Mouse (Mus musculus) v-Abl transformed pro-B cells (cell line): Measurements from ENCODE around the gene Hmgb1.

Experiments
- in situ Hi-C, 2 experiments: fragments of 400-800 bp; cut with MboI; formaldehyde crosslinking; loops; one replicate each; pipeline ENCODE4 v1.15.1; 2025; ENCODE audit not compliant: unreplicated experiment in 2 of 2

The Hmgb1 gene

GRCm38 (mm10) chr5:149044067-149044466 lies 140.2 kb downstream of the Hmgb1 start:
- in situ Hi-C loops: loop anchor here (5.0 to 10.0 kb wide), 3 partner anchors 37 to 232 kb away; no protein-coding TSS in a partner anchor

- in situ Hi-C loops: loop anchor here (5.0 to 10.0 kb wide), 3 partner anchors 36 to 231 kb away; no protein-coding TSS in a partner anchor
Measured at GRCm38 (mm10) chr5:149043240-149043639, 141.0 kb downstream of the Hmgb1 start.

- in situ Hi-C loops: loop anchor here (5.0 to 10.0 kb wide), 3 partner anchors 33 to 228 kb away; no protein-coding TSS in a partner anchor
Measured at GRCm38 (mm10) chr5:149039825-149040224, 144.5 kb downstream of the Hmgb1 start.

- in situ Hi-C loops: no loop called here
Measured at GRCm38 (mm10) chr5:149037729-149038128, 146.6 kb downstream of the Hmgb1 start.

- in situ Hi-C loops: no loop called here
Measured at GRCm38 (mm10) chr5:149036920-149037319, 147.4 kb downstream of the Hmgb1 start.

- in situ Hi-C loops: no loop called here
Measured at GRCm38 (mm10) chr5:149032438-149032837, 151.9 kb downstream of the Hmgb1 start.

- in situ Hi-C loops: no loop called here
Measured at GRCm38 (mm10) chr5:149031199-149031750, 153.0 kb downstream of the Hmgb1 start.

- in situ Hi-C loops: no loop called here
Measured at GRCm38 (mm10) chr5:149030103-149030502, 154.2 kb downstream of the Hmgb1 start.

- in situ Hi-C loops: loop anchor here in 1 of 2 experiments (5.0 kb wide), 1 partner anchor 71 kb away; no protein-coding TSS in a partner anchor
Measured at GRCm38 (mm10) chr5:149028394-149028793, 155.9 kb downstream of the Hmgb1 start.

- in situ Hi-C loops: loop anchor here in 1 of 2 experiments (5.0 kb wide), 1 partner anchor 70 kb away; no protein-coding TSS in a partner anchor
Measured at GRCm38 (mm10) chr5:149027389-149027788, 156.9 kb downstream of the Hmgb1 start.

- in situ Hi-C loops: loop anchor here in 1 of 2 experiments (25.0 kb wide), 1 partner anchor 1959 kb away; no protein-coding TSS in a partner anchor
Measured at GRCm38 (mm10) chr5:149021120-149021519, 163.2 kb downstream of the Hmgb1 start.

- in situ Hi-C loops: loop anchor here in 1 of 2 experiments (25.0 kb wide), 1 partner anchor 1958 kb away; no protein-coding TSS in a partner anchor
Measured at GRCm38 (mm10) chr5:149020681-149021062, 163.6 kb downstream of the Hmgb1 start.

GRCm38 (mm10) chr5:149020059-149020680 lies 164.1 kb downstream of the Hmgb1 start:
- in situ Hi-C loops: loop anchor here in 1 of 2 experiments (25.0 kb wide), 1 partner anchor 1958 kb away; no protein-coding TSS in a partner anchor

- in situ Hi-C loops: loop anchor here in 1 of 2 experiments (25.0 kb wide), 1 partner anchor 1956 kb away; no protein-coding TSS in a partner anchor
Measured at GRCm38 (mm10) chr5:149017666-149018415, 166.4 kb downstream of the Hmgb1 start.

GRCm38 (mm10) chr5:149017181-149017580 lies 167.1 kb downstream of the Hmgb1 start:
- in situ Hi-C loops: loop anchor here in 1 of 2 experiments (25.0 kb wide), 1 partner anchor 1955 kb away; no protein-coding TSS in a partner anchor

- in situ Hi-C loops: loop anchor here in 1 of 2 experiments (25.0 kb wide), 1 partner anchor 1954 kb away; no protein-coding TSS in a partner anchor
Measured at GRCm38 (mm10) chr5:149016261-149016660, 168.0 kb downstream of the Hmgb1 start.

GRCm38 (mm10) chr5:149015335-149016201 lies 168.7 kb downstream of the Hmgb1 start:
- in situ Hi-C loops: loop anchor here in 1 of 2 experiments (25.0 kb wide), 1 partner anchor 1953 kb away; no protein-coding TSS in a partner anchor

- in situ Hi-C loops: loop anchor here in 1 of 2 experiments (25.0 kb wide), 1 partner anchor 1952 kb away; no protein-coding TSS in a partner anchor
Measured at GRCm38 (mm10) chr5:149014600-149015268, 169.6 kb downstream of the Hmgb1 start.
